Mouse (Mus musculus) forebrain, embryonic 13.5 days (tissue): ENCODE measurements around the gene Sdk2. TPM values are rescaled to one million over a fixed set of nuclear protein-coding genes. Genes with fewer than 3 reads are reported as not detected.
A peak's percentile ranks its signal among the peaks of the same experiment; 100 is the strongest.

Experiments
- ATAC-seq: fragments of 200-750 bp; cut with Nextera tagmentation; 2 replicates; pipeline ENCODE4 v1.8.0; 2017
- H3K27ac ChIP-seq: fragments of 300-500 bp; sonication (generic); 2 replicates; pipeline ENCODE4 v1.5.1; 2015; ENCODE audit warnings: inconsistent platforms, mild to moderate bottlenecking, moderate library complexity
- H3K27me3 ChIP-seq: fragments of 300-500 bp; sonication (generic); 2 replicates; pipeline ENCODE4 v1.6.1; 2015; ENCODE audit warnings: mild to moderate bottlenecking, inconsistent platforms
- H3K36me3 ChIP-seq: fragments of 300-500 bp; sonication (generic); 2 replicates; pipeline ENCODE4 v1.6.1; 2015; ENCODE audit warnings: mild to moderate bottlenecking, inconsistent platforms; ENCODE audit not compliant: poor library complexity, severe bottlenecking
- H3K4me1 ChIP-seq: fragments of 300-500 bp; sonication (generic); 2 replicates; pipeline ENCODE4 v1.6.1; 2015; ENCODE audit warnings: inconsistent platforms
- H3K4me2 ChIP-seq: fragments of 300-500 bp; sonication (generic); 2 replicates; pipeline ENCODE4 v1.6.1; 2015; ENCODE audit warnings: inconsistent platforms, mild to moderate bottlenecking, moderate library complexity
- H3K4me3 ChIP-seq: fragments of 300-500 bp; sonication (generic); 2 replicates; pipeline ENCODE4 v1.5.1; 2015; ENCODE audit warnings: mild to moderate bottlenecking, inconsistent platforms
- H3K9ac ChIP-seq: fragments of 300-500 bp; sonication (generic); 2 replicates; pipeline ENCODE4 v1.6.1; 2015; ENCODE audit warnings: mild to moderate bottlenecking, inconsistent platforms
- H3K9me3 ChIP-seq: fragments of 300-500 bp; sonication (generic); replicated peaks from 2 replicates; pipeline ENCODE4 v1.6.1; 2016; ENCODE audit warnings: inconsistent platforms
- WGBS: fragments of 180-500 bp; shearing (Covaris S2); methylation state at CpG from one replicate; pipeline ENCODE4 v1.1.7; 2015; 5-methylcytosine and 5-hydroxymethylcytosine counted together
- polyA plus RNA-seq: library from polyadenylated mRNA; unstranded; fragments of >200 nt; fragmentation: Nextera tagmentation; extraction: Ambion mirVana; gene quantifications from 2 replicates; pipeline ENCODE4 v1.2.1, GENCODE M21; 2015

Gene Sdk2
- polyA plus RNA-seq, 1 experiment from 2014 or later = 1.6 TPM

DNA sequence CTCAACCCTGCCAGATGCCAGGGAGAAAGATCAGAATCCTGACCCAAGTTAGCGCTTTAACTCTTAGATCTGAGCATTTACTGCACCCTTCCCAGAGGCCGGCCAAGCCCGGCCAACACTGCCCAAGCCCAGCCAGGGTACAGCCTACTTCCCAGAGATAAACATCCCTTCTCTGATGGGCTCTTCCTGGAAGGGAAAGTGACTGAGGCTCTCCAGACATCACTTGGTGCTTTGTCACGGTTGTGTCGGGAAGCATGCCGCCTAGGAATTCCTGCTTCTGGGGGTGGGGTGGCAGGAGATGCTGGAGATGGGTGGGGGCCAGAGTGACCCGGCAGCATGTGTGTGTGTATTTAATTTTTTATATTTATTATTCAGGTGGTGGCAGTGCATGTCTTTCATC lies 326.7 kb downstream of the Sdk2 start:
- Histone ChIP-seq H3K4me2 (no peak overlapping the region), H3K9ac (no peak overlapping the region), H3K36me3 (peaks cover 42% of the 10 kb centered on the region), H3K27me3 (no peaks in the 10 kb centered on the region), H3K27ac (no peak overlapping the region), H3K4me3 (no peak overlapping the region), H3K9me3 (peaks cover 4% of the 10 kb centered on the region; the same call in 1 of the 2 replicates), H3K4me1 (peaks cover 34% of the 10 kb centered on the region)
- no peak for ATAC-seq
- 93% methylated on average over 7 of the region's 7 CpGs for WGBS

DNA sequence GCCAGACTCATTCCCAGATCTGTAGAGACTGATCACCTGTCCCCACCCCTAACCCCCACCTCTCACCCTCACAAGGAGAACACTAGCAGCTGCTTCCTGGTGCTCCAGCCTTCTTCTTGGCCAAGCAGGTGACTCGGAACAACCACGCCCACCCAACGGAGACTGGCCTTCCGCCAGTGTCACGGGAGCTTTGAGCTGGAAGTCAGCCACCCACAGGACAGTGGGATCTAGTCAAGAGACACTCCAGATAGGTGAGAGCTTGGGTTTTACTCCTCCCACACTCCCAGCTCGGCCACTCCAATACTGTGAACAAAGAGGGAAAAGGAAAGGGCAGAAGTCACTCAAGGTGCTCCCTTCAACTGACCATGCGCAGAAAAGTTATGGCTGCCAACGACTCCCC lies 327.6 kb downstream of the Sdk2 start:
- peaks cover 38% of the 10 kb centered on the region for H3K36me3 ChIP-seq
- H3K9ac ChIP-seq = no peak overlapping the region
- 76% methylated on average over 8 of the region's 8 CpGs for WGBS
- no peak overlapping the region for H3K4me3 ChIP-seq
- H3K27ac ChIP-seq = no peak overlapping the region
- H3K27me3 ChIP-seq = no peaks in the 10 kb centered on the region
- peaks cover 42% of the 10 kb centered on the region for H3K4me1 ChIP-seq
- no peak for ATAC-seq
- no peak overlapping the region for H3K4me2 ChIP-seq
- peaks cover 4% of the 10 kb centered on the region; the same call in 1 of the 2 replicates for H3K9me3 ChIP-seq

DNA sequence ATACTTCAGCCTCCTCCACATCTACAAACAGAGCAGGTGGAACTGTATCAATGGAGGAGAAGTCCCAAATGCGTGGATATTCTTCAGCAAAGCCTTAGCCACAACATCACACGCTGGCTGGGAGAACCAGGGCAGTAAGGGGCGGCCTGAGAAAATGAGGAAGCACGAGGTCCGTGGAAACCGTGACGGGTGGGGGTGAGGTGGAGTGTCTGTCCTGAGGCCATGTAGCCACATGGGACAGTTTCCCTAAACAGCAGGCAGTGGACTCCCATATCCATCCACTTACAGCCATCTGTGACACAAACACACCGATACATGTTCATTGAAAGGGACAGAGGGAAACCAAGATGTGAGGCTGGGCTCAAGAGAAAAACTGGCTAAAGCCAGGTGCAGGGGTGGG lies 328.9 kb downstream of the Sdk2 start:
- Histone ChIP-seq H3K4me3 (no peak overlapping the region), H3K27me3 (no peaks in the 10 kb centered on the region), H3K27ac (no peak overlapping the region; the same call in 1 of the 2 replicates), H3K9me3 (no peaks in the 10 kb centered on the region), H3K9ac (no peak overlapping the region), H3K4me1 (peaks cover 54% of the 10 kb centered on the region), H3K4me2 (no peak overlapping the region), H3K36me3 (peaks cover 27% of the 10 kb centered on the region)
- WGBS = 92% methylated on average over 8 of the region's 8 CpGs
- ATAC-seq = no peak

DNA sequence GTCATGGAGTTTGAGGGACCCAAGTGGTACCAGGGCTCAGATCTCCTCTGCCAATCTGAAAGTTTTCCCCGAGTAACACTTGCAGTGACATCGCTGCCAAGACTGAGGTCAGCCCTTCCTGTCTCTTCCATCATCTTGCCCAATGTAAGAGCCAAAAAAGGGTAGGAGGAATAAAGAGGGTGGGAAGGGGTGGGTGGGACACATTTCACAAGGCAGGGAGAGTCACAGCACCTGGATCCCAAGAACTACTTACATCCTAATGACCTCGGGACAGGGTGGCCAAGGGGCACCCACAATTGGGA lies 329.3 kb downstream of the Sdk2 start:
- no peak for ATAC-seq
- no peak overlapping the region for H3K9ac ChIP-seq
- WGBS = 90% methylated on average over 3 of the region's 3 CpGs
- no peak overlapping the region for H3K4me2 ChIP-seq
- H3K4me3 ChIP-seq = no peak overlapping the region
- H3K4me1 ChIP-seq = peaks cover 54% of the 10 kb centered on the region
- H3K27me3 ChIP-seq = no peaks in the 10 kb centered on the region
- no peaks in the 10 kb centered on the region for H3K9me3 ChIP-seq
- no peak overlapping the region; the same call in 1 of the 2 replicates for H3K27ac ChIP-seq
- peaks cover 23% of the 10 kb centered on the region for H3K36me3 ChIP-seq

DNA sequence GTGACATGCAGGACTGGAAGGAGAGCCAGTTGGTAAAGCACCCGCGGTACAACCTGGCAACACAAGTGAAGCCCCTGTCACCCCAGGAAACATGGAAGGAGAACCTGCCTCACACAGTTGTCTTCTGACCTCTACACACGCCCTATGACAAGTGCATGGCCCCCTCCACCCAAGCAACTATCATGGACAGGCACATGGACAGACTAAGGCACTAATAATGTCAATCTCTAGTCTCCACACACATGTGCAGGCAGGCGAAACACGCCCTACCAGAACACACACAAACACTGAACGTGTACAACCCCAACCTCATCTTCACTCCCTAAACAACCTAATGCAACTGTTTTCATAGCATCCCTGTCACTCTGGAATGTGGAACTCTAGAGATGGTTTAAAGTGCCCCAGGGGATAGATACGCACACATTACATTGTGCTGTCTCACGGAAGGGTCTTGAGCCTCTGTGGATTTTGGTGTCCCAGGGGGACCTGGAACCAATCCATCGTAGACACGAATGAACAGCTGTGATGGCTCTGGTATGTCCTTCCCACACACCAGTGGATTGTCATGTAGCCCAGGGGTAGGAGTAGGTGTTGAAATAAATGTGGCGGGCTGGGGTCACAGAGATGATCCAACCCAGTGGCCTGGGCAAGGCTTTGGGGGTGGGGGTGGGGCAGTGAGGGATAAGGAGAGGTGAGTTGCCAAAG lies 329.8 kb downstream of the Sdk2 start:
- no peak for ATAC-seq
- Histone ChIP-seq H3K9ac (no peak overlapping the region), H3K4me1 (peaks cover 57% of the 10 kb centered on the region), H3K4me3 (no peak overlapping the region), H3K4me2 (no peak overlapping the region), H3K27me3 (no peaks in the 10 kb centered on the region), H3K27ac (no peak overlapping the region), H3K36me3 (peaks cover 23% of the 10 kb centered on the region), H3K9me3 (no peaks in the 10 kb centered on the region)
- WGBS = 88% methylated on average over 11 of the region's 11 CpGs

DNA sequence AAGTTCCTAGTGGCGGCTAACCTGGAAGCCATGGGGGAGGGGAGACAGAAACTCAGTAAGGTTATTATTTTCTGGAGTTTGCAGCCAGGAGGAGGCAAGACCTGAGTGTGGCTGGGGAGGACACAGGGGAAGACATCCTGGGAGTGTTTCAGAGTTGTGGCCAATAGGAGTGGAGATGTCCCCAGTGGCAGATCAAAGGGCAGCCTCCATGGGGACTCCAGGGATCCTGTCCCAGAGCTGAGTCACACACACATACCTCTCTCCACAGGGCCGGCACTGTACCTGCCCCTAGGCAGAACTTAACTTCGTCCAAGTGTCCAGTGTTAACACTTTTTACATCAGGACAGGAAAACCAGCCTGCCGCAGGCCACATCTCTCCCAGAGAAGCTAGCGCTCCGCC lies 331.7 kb downstream of the Sdk2 start:
- Histone ChIP-seq H3K9ac (no peak overlapping the region), H3K4me3 (no peak overlapping the region), H3K9me3 (no peaks in the 10 kb centered on the region), H3K4me1 (peaks cover 70% of the 10 kb centered on the region), H3K27ac (no peak overlapping the region), H3K4me2 (no peak overlapping the region), H3K27me3 (no peaks in the 10 kb centered on the region), H3K36me3 (peaks cover 15% of the 10 kb centered on the region; the same call in 1 of the 2 replicates)
- 75% methylated on average over 6 of the region's 6 CpGs for WGBS
- ATAC-seq = no peak

DNA sequence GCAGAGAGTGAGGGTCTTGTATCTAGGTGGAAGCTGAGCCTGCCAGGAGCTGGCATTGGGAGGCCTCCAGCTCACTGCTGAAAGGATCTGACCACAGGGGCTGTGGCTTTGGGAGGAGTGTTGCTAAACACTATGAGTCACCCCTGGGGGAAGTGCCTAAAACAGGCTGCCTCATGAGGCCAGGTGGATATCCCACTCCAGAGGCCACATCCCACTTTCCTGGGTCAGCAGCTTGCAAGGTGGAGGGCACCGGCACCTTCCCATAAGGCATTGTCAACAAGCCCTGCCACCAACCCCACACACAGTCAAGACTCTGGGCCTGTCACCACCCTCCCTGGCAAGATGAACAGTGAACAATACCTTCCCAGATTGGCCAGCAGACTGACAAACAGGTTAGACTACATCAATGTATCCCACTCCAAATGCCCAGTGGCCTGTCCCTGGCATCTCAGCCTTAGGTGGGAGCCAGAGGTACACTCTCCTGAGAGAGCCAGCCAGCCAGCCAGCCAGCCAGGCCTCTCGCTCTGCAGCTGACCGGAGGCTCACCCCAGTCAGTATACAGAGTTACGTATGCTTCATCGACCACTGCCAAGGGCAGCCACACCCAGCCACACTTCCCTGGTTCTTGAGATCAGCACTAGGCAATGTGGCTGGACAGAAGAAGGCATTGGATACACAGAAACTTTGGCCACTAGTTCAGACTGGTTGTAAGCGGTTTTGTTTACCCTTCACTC lies 333.0 kb downstream of the Sdk2 start:
- no peak for ATAC-seq
- no peaks in the 10 kb centered on the region for H3K9me3 ChIP-seq
- H3K9ac ChIP-seq = no peak overlapping the region
- peaks cover 64% of the 10 kb centered on the region for H3K4me1 ChIP-seq
- H3K4me2 ChIP-seq = no peak overlapping the region
- 57% methylated on average over 6 of the region's 6 CpGs for WGBS
- H3K27me3 ChIP-seq = no peaks in the 10 kb centered on the region
- H3K27ac ChIP-seq = no peak overlapping the region
- no peak overlapping the region for H3K4me3 ChIP-seq
- peaks cover 25% of the 10 kb centered on the region for H3K36me3 ChIP-seq

DNA sequence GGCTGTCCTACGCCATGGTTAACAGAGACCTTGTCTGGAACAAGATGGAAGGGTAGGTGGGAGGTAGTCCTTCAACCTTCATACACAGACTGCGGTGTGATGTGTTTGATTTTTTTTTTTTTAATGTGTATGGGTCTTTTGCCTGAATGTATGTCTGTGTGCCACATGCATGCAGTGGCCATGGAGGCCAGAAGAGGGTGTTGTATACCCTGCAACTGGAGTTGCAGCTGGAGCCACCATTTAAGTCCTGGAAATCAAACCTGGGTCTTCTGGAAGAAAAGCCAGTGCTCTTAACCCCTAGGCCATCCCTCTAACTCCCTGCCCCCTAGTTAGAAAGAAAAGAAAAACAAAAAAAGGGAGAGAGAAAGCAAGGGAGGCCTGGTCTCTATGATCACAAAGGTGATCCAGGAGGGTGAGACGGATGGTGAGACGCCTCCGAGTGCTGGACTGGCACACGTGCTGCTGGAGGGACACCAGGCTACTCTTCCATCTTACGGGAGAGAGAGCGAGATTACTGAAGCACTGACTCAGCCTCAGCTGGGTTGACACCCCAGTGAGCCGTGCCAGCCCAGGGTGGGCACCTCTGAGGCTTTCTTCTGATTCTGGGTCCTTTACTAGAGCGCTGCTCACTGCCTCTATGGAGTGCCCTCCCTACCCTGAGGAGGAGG lies 334.8 kb downstream of the Sdk2 start:
- no peak overlapping the region for H3K9ac ChIP-seq
- no peak overlapping the region for H3K27ac ChIP-seq
- H3K4me1 ChIP-seq = peaks cover 64% of the 10 kb centered on the region
- peaks cover 38% of the 10 kb centered on the region for H3K36me3 ChIP-seq
- WGBS = 96% methylated on average over 10 of the region's 10 CpGs
- ATAC-seq = no peak
- H3K9me3 ChIP-seq = no peaks in the 10 kb centered on the region
- H3K4me3 ChIP-seq = no peak overlapping the region
- no peak overlapping the region for H3K4me2 ChIP-seq
- no peaks in the 10 kb centered on the region for H3K27me3 ChIP-seq

DNA sequence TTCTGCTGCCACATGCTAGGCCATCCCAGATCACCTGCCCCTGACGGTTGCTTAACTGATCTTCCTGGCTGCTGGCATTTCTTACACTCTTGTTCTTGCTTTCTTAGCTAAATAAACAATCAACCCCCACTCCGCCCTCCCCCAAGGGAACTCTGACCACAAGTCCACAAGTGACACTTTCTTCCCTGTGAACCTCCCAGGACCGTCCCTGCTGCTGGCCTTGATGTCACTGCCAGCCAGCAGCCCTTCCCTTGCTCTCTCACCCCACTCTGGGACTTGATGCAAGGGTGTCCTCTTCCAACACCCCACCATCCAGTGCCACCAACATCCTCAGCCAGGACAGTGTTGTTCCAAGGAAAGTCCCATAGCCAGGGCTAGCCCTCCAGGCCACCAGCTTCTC lies 336.0 kb downstream of the Sdk2 start:
- Histone ChIP-seq H3K4me1 (peaks cover 69% of the 10 kb centered on the region), H3K4me3 (no peak overlapping the region), H3K27me3 (no peaks in the 10 kb centered on the region), H3K9ac (peak overlapping the region; percentile 4; the same call in 1 of the 2 replicates), H3K4me2 (no peak overlapping the region), H3K27ac (no peak overlapping the region), H3K36me3 (peaks cover 50% of the 10 kb centered on the region), H3K9me3 (no peaks in the 10 kb centered on the region)
- 76% methylated on average over 3 of the region's 3 CpGs for WGBS
- ATAC-seq = no peak

DNA sequence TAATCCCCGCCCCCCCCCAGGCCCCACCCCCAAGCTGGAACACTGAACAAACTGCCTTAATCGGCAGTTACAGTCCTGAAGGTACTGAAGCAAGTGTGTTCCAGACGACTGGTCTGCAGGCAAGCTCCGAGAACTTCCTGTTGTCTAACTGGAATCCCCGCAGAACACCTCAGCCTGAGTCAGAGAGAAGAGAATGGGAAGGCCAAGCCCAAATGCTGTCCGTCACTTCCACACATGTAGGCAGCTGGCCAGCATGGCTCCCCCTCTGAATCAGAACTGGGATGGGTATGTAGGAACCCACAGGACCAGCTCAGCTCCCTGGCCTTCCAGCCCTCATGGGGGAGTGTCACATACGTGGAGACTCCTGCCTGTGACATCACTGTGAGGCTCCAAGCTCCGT lies 336.9 kb downstream of the Sdk2 start:
- H3K4me3 ChIP-seq = no peak overlapping the region
- no peaks in the 10 kb centered on the region for H3K9me3 ChIP-seq
- no peak overlapping the region for H3K4me2 ChIP-seq
- no peaks in the 10 kb centered on the region for H3K27me3 ChIP-seq
- peaks cover 60% of the 10 kb centered on the region for H3K36me3 ChIP-seq
- H3K4me1 ChIP-seq = peaks cover 72% of the 10 kb centered on the region
- no peak overlapping the region for H3K9ac ChIP-seq
- H3K27ac ChIP-seq = no peak overlapping the region
- 73% methylated on average over 8 of the region's 8 CpGs for WGBS
- no peak for ATAC-seq

DNA sequence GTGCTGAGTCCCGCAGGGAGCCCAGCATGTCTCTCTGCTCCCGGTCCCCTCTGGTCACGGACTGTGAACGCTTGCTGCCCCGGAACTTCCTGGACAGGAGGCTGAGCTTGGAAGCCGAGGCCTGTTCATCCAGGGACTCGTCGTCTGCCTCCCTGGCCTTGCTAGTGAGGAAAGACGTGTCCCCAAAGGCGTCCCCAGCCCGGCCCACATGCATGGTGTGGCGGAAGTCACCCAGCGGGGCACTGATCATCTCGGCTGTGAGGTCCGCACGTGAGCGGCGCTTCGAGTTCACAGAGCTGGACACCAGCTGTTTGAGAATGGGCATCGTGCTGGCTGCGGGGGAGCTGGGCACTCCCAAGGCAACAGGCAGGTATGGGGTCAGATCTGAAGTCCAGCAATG lies 337.6 kb downstream of the Sdk2 start:
- Histone ChIP-seq H3K4me2 (no peak overlapping the region), H3K27ac (no peak overlapping the region), H3K9me3 (no peaks in the 10 kb centered on the region), H3K4me3 (no peak overlapping the region), H3K9ac (no peak overlapping the region), H3K4me1 (peaks cover 68% of the 10 kb centered on the region), H3K36me3 (peaks cover 66% of the 10 kb centered on the region), H3K27me3 (no peaks in the 10 kb centered on the region)
- no peak for ATAC-seq
- 86% methylated on average over 21 of the region's 21 CpGs for WGBS

DNA sequence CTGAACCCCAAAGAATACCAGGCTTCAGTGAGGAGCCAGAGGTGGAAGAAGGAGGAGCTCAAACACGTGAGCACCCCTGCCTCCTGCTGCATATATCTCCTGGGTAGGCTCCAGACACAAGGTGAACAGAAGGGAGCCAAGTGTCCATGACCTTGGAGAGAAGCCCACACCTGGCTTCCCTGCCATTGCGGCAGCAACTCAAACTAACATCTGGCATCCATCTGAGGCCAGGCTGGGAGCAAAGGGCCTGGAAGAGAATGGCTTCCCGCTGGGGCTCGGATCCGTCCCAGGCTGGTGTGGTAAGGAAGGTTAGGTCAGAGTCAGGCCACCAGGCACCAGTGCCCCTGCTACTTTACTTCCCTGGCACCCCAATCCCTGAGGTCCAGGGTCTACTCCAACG lies 338.9 kb downstream of the Sdk2 start:
- Histone ChIP-seq H3K36me3 (peaks cover 71% of the 10 kb centered on the region), H3K9me3 (no peaks in the 10 kb centered on the region), H3K4me3 (no peak overlapping the region), H3K27me3 (no peaks in the 10 kb centered on the region), H3K4me2 (no peak overlapping the region), H3K4me1 (peaks cover 60% of the 10 kb centered on the region), H3K27ac (peak overlapping the region; percentile 10; the same call in 1 of the 2 replicates), H3K9ac (no peak overlapping the region)
- no peak for ATAC-seq
- 78% methylated on average over 6 of the region's 6 CpGs for WGBS
